Mouse (Mus musculus) left cerebral cortex, postnatal 4 days (tissue): ENCODE results near the gene Ube2j1. TPM values are rescaled to one million over a fixed set of nuclear protein-coding genes. Genes with fewer than 3 reads are reported as not detected.

ENCODE experiments used
- DNase-seq: peaks from one replicate; pipeline ENCODE4 v3.0.0-alpha.2; 2022
- intact Hi-C: fragments of 180-260 bp; cut with DNase I; formaldehyde crosslinking; loops from one replicate; pipeline ENCODE4 v1.15.1; 2025
- total RNA-seq, 2 experiments: library from RNA; stranded (reverse); gene quantifications; 2 replicates each; pipeline ENCODE4 v1.2.3; 2021

Gene Ube2j1
- total RNA-seq, 2 experiments from 2014 or later = 108 to 110 TPM

- intact Hi-C loops = no loop called here
- no peak for DNase-seq
Measured at GRCm38 (mm10) chr4:33067826-33068225, 36.6 kb downstream of the Ube2j1 start.

GRCm38 (mm10) chr4:33068894-33069293 lies 37.7 kb downstream of the Ube2j1 start:
- intact Hi-C loops = no loop called here
- peak; percentile 83 for DNase-seq

GRCm38 (mm10) chr4:33070326-33070725 lies 39.1 kb downstream of the Ube2j1 start:
- intact Hi-C loops = no loop called here
- DNase-seq = no peak

DNA sequence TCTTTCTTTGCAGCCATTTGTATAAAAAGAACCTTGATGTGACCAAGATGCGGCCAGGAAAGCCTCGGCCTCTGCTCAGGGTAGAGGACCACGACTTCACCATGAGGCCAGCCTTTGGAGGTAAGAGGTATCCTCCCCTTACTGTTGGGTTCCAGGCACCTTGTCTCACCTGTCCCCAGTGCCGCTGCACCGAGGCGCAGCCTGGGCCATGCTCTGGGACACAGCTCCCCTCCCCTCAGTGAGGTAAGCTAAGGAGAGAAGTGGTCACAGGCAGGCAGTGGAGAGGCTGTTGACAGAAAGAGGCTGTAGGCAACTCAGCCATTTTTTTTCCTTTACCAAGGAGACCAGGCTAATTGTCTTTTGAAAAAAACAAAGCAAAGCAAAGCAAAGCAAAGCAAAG lies 40.1 kb downstream of the Ube2j1 start:
- intact Hi-C loops = no loop called here
- DNase-seq = no peak

DNA sequence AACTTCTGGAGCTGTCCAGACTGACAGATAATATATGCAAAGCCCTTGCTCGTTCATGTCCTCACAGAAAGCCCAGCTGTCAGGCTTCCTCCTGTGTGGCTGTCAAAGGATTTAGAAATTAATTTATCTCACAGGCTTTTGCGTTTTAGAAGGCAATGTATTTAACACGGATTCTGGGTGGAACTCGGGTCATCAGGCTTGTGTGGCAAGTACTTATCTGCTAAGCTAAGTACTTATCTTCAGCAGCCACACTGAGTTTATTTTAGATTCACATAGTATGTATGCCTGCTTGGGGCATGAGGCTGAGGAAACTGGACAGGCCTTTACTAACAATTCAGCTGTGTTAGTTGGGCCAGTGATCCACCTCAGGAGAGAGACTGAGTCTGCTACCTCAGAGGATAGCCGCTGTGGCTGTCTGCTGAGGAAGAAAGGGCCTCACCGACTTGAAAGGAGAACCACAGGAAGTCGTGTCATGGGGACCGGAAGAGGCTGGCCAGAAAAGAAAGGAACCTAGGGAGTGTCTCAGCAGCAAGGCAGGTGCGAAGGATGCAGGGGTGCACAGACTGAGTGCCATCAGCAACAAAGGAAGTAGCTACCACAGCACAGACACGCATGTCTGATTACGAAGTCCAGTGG lies 41.4 kb downstream of the Ube2j1 start:
- DNase-seq = no peak
- intact Hi-C loops = no loop called here

- DNase-seq = no peak
- intact Hi-C loops = no loop called here
Measured at GRCm38 (mm10) chr4:33074406-33074805, 43.2 kb downstream of the Ube2j1 start.

DNA sequence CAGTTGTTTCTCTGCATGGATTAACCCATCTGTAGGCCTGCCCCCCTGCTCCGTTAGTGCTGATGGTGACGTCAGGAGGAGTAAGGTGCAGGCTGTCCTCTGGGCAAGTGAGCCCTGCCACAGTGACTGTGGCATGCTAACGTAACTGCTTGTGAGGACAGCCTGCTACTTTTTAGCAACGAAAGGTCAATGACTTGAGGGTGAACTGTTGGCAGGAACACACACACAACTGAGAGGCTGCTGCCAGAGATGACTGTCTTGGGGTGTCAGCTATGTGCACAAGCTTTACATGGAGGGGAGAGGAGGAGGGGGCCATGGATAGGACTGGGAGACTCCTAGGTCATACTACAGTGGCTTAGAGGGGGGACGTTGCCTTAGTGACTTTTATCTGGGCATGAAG lies 43.6 kb downstream of the Ube2j1 start:
- intact Hi-C loops = no loop called here
- DNase-seq = no peak

DNA sequence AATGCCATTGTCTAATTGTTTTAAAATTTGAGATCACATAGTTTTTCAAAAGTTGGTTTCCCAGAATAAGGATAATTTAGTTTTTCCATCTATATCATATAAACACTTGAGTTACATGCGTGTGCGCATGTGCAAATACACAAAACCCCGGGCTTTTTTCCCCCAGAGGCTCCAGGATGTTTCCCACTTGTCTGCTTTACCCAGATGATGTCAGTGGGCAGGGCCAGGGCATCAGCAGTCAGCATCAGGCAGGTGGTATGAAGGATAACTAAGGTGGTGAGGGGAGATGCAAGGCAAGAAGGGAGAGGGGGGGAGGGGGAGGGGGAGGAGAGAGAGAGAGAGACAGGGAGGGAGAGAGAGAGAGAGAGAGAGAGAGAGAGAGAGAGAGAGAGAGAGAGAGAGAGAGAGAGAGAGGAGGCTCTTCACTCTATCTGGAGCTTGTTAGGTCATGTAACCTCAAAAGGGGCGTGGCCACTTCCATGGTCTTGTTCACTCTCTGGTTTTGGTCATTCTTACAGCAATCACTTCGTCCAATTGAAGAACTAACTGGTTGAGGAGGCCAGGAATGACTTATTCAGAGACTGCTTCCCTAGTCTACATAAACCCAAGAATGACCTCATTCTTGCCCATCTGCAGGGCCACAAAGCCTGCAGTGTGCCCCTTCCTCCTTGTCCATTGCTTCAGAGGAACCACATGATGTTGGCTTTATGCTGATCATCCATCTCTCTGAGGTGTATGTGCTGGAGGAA lies 44.7 kb downstream of the Ube2j1 start:
- no peak for DNase-seq
- intact Hi-C loops = no loop called here

GRCm38 (mm10) chr4:33077161-33077560 lies 45.9 kb downstream of the Ube2j1 start:
- intact Hi-C loops = no loop called here
- DNase-seq = no peak

DNA sequence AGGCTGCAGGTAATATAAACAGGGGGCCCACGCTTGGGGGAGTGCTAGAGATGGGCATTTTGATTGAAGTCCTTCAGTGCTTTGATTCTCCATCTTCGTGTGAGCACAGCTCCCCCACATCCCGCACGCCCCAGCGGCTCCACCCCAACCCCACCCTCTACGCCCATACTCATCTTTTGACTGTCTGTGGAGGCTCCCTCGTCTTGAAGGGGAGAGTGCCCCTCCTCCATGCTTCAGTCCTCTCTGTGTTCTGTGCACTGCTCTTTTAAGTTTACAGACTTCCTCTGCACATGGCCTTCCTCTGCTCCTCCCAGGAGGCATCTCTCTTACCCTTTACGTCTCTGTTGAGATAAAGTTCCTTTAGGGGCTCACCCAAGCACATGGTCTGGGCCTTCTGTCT lies 46.5 kb downstream of the Ube2j1 start:
- intact Hi-C loops = no loop called here
- no peak for DNase-seq

- intact Hi-C loops = no loop called here
- no peak for DNase-seq
Measured at GRCm38 (mm10) chr4:33078492-33078891, 47.3 kb downstream of the Ube2j1 start.

DNA sequence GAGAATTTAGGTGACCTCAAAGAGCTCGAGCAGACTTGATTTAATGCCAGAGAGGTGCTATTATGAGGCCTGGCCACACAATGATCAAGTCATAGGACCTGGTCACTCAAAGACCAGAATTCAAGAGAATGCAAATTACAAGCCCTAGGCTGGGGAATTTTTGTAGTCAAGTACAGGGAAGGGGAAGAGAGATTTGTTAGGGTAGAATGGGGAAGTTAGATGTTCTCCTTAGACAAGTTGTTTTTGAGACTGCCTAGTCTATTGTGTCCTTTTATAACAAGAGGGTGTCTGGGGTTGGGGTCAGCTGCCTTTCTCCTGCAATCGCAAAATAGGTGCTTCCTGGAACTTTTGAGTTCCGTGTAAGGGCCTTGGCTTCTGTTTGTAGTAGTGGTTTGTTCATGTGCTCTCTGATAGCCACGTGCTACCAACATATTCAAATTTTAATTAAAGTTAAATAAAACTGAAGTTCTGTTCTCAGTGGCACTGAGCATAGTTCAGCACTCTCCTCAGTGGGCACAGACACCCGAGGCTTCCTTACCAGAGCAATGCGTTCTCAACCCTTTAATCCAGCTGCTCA lies 68.0 kb downstream of the Ube2j1 start:
- intact Hi-C loops = no loop called here
- DNase-seq = no peak

Other genes with a start within 250 kb of the Ube2j1 start
- 10 to 100 TPM; 40.7 to 44.0 TPM for gene Lyrm2, start 231.2 kb upstream of the Ube2j1 start, total RNA-seq
- gene Ankrd6, start 80.6 kb upstream of the Ube2j1 start, total RNA-seq = 10 to 100 TPM; 29.7 to 32.8 TPM
- 10 to 100 TPM; 53.9 to 59.9 TPM for gene Rragd, start 48.4 kb upstream of the Ube2j1 start, total RNA-seq
- gene Gabrr2, start 31.6 kb downstream of the Ube2j1 start, total RNA-seq = under 1 TPM in 1 of 2 experiments, not detected in 1; 0.50 TPM
- gene Gabrr1, start 101.1 kb downstream of the Ube2j1 start, total RNA-seq = under 1 TPM in 1 of 2 experiments, not detected in 1; 0.16 TPM
- 1 to 10 TPM; 8.2 to 8.4 TPM for gene Pm20d2, start 158.3 kb downstream of the Ube2j1 start, total RNA-seq
- gene Srsf12, start 177.6 kb downstream of the Ube2j1 start, total RNA-seq = 10 to 100 TPM; 46.7 to 48.9 TPM